Mouse (Mus musculus) lung, postnatal 0 days (tissue): ENCODE results near the gene Kcnb1.

Experiments used
- CTCF ChIP-seq: IDR thresholded peaks from 2 replicates; pipeline ENCODE4 v1.5.1; 2016; ENCODE audit warnings: antibody characterized with exemption, mild to moderate bottlenecking
- EP300 ChIP-seq: IDR thresholded peaks from 2 replicates; pipeline ENCODE4 v1.6.1; 2016; ENCODE audit warnings: antibody characterized with exemption, mild to moderate bottlenecking, control low read depth

GRCm38 (mm10) chr2:167208984-167209383, 19.0 kb upstream of the Kcnb1 start:
- TF ChIP-seq CTCF (no peak), EP300 (no peak)
